Mouse (Mus musculus) intestine, embryonic 14.5 days (tissue): ENCODE results near the gene Drd2. TPM values are rescaled to one million over a fixed set of nuclear protein-coding genes. Genes with fewer than 3 reads are reported as not detected.

Experiments
- ATAC-seq: fragments of 200-750 bp; cut with Nextera tagmentation; replicated peaks from 2 replicates; pipeline ENCODE4 v1.8.0; 2017; ENCODE audit warnings: low read depth, moderate number of reproducible peaks, moderate TSS enrichment, moderate library complexity; ENCODE audit not compliant: low FRiP score, low TSS enrichment
- DNase-seq: peaks from one replicate; pipeline ENCODE4 v3.0.0-alpha.2; 2018; ENCODE audit warnings: low spot score
- H3K27ac ChIP-seq: fragments of 300-500 bp; sonication (generic); 2 replicates; pipeline ENCODE4 v1.5.1; 2014; ENCODE audit warnings: low read depth, mild to moderate bottlenecking, control low read depth
- H3K27me3 ChIP-seq: fragments of 300-500 bp; sonication (generic); replicated peaks from 2 replicates; pipeline ENCODE4 v1.6.1; 2014; ENCODE audit warnings: low read length, control low read depth; ENCODE audit not compliant: control insufficient read depth, insufficient read depth
- H3K36me3 ChIP-seq: fragments of 300-500 bp; sonication (generic); 2 replicates; pipeline ENCODE4 v1.6.1; 2014; ENCODE audit warnings: low read length, control low read depth; ENCODE audit not compliant: control insufficient read depth, insufficient read depth
- H3K4me1 ChIP-seq: fragments of 300-500 bp; sonication (generic); replicated peaks from 2 replicates; pipeline ENCODE4 v1.6.1; 2014; ENCODE audit warnings: low read length, control low read depth, mixed read lengths; ENCODE audit not compliant: control insufficient read depth, insufficient read depth
- H3K4me2 ChIP-seq: fragments of 300-500 bp; sonication (generic); 2 replicates; pipeline ENCODE4 v1.6.1; 2014; ENCODE audit warnings: low read length
- H3K4me3 ChIP-seq: fragments of 300-500 bp; sonication (generic); 2 replicates; pipeline ENCODE4 v1.5.1; 2014; ENCODE audit warnings: low read depth, low read length, control low read depth, mixed read lengths
- H3K9ac ChIP-seq: fragments of 300-500 bp; sonication (generic); 2 replicates; pipeline ENCODE4 v1.6.1; 2014; ENCODE audit warnings: mild to moderate bottlenecking, low read length
- H3K9me3 ChIP-seq: fragments of 300-500 bp; sonication (generic); 2 replicates; pipeline ENCODE4 v1.6.1; 2016; ENCODE audit warnings: low read length, control low read depth; ENCODE audit not compliant: control insufficient read depth
- WGBS: fragments of 180-500 bp; shearing (Covaris S2); extraction: QIAGEN DNeasy Blood & Tissue Kit; methylation state at CpG from one replicate; pipeline ENCODE4 v1.1.7; 2014; 5-methylcytosine and 5-hydroxymethylcytosine counted together
- polyA plus RNA-seq: library from polyadenylated mRNA; unstranded; fragments of >200 nt; fragmentation: Nextera tagmentation; extraction: Ambion mirVana; gene quantifications from 2 replicates; pipeline ENCODE4 v1.2.1, GENCODE M21; 2014

Drd2 gene
- polyA plus RNA-seq, 1 experiment from 2014 or later = 0.20 TPM

- H3K9ac ChIP-seq = no peak overlapping the region
- H3K4me2 ChIP-seq = no peak overlapping the region
- no peaks in the 10 kb centered on the region for H3K27me3 ChIP-seq
- H3K9me3 ChIP-seq = no peaks in the 10 kb centered on the region
- no peak overlapping the region for H3K4me3 ChIP-seq
- WGBS = 92% methylated on average over 3 of the region's 3 CpGs
- no peak overlapping the region for H3K27ac ChIP-seq
- DNase-seq (no peak), ATAC-seq (no peak)
- no peaks in the 10 kb centered on the region for H3K4me1 ChIP-seq
- no peaks in the 10 kb centered on the region for H3K36me3 ChIP-seq
These were observed 43.6 kb downstream of the Drd2 start for GRCm38 (mm10) chr9:49384041-49384440.

DNA sequence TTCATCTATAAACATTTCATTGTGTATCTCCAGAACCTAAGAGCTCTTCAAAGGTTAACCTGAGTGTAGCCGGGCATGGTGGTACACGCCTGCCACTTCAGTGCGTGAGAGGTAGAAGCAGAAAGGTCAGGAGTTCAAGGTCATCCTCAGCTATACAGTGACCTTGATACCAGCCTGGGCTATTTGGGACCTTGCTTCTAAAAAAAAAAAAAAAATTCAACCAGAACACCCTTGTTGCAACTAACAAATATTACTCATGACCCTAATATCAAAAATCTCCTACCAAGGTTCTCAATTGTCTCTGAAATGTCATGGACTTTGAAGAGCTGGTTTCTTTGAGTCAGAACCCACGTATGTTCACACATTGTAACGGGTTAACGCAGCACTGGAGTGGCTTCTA, 44.4 kb downstream of the Drd2 start:
- Histone ChIP-seq H3K27me3 (no peaks in the 10 kb centered on the region), H3K27ac (no peak overlapping the region), H3K4me3 (no peak overlapping the region), H3K9me3 (no peaks in the 10 kb centered on the region), H3K4me1 (no peaks in the 10 kb centered on the region), H3K36me3 (no peaks in the 10 kb centered on the region), H3K9ac (no peak overlapping the region), H3K4me2 (no peak overlapping the region)
- no peak for ATAC-seq
- 89% methylated on average over 6 of the region's 6 CpGs for WGBS
- DNase-seq = no peak

- ATAC-seq (no peak), DNase-seq (no peak)
- H3K9me3 ChIP-seq = no peaks in the 10 kb centered on the region
- no peak overlapping the region for H3K27ac ChIP-seq
- H3K27me3 ChIP-seq = no peaks in the 10 kb centered on the region
- H3K36me3 ChIP-seq = no peaks in the 10 kb centered on the region
- no peak overlapping the region for H3K4me2 ChIP-seq
- H3K4me1 ChIP-seq = no peaks in the 10 kb centered on the region
- H3K9ac ChIP-seq = no peak overlapping the region
- no peak overlapping the region for H3K4me3 ChIP-seq
- 30% methylated on average over 7 of the region's 7 CpGs for WGBS
These were observed 44.9 kb downstream of the Drd2 start for GRCm38 (mm10) chr9:49385301-49385700.

GRCm38 (mm10) chr9:49386119-49386518, 45.7 kb downstream of the Drd2 start:
- 38% methylated on average over 11 of the region's 11 CpGs for WGBS
- DNase-seq (no peak), ATAC-seq (no peak)
- Histone ChIP-seq H3K4me2 (no peak overlapping the region), H3K9ac (no peak overlapping the region), H3K9me3 (no peaks in the 10 kb centered on the region), H3K4me3 (no peak overlapping the region), H3K4me1 (no peaks in the 10 kb centered on the region), H3K27ac (no peak overlapping the region), H3K27me3 (no peaks in the 10 kb centered on the region), H3K36me3 (no peaks in the 10 kb centered on the region)

- no peak for ATAC-seq
- H3K9me3 ChIP-seq = no peaks in the 10 kb centered on the region
- no peak overlapping the region for H3K27ac ChIP-seq
- no peaks in the 10 kb centered on the region for H3K4me1 ChIP-seq
- WGBS = 39% methylated on average over 2 of the region's 2 CpGs
- H3K4me3 ChIP-seq = no peak overlapping the region
- H3K4me2 ChIP-seq = no peak overlapping the region
- no peaks in the 10 kb centered on the region for H3K36me3 ChIP-seq
- no peaks in the 10 kb centered on the region for H3K27me3 ChIP-seq
- DNase-seq = no peak
- no peak overlapping the region for H3K9ac ChIP-seq
These were observed 51.8 kb downstream of the Drd2 start for GRCm38 (mm10) chr9:49392242-49392641.

- no peak overlapping the region for H3K9ac ChIP-seq
- no peaks in the 10 kb centered on the region for H3K4me1 ChIP-seq
- ATAC-seq (no peak), DNase-seq (no peak)
- no peaks in the 10 kb centered on the region for H3K36me3 ChIP-seq
- H3K4me2 ChIP-seq = no peak overlapping the region
- H3K27ac ChIP-seq = no peak overlapping the region
- no peaks in the 10 kb centered on the region for H3K27me3 ChIP-seq
- no peaks in the 10 kb centered on the region for H3K9me3 ChIP-seq
- no peak overlapping the region for H3K4me3 ChIP-seq
These were observed 55.6 kb downstream of the Drd2 start for GRCm38 (mm10) chr9:49396006-49396405.

GRCm38 (mm10) chr9:49403711-49404110, 63.3 kb downstream of the Drd2 start:
- Histone ChIP-seq H3K4me1 (no peaks in the 10 kb centered on the region), H3K9ac (no peak overlapping the region), H3K4me2 (no peak overlapping the region), H3K9me3 (no peaks in the 10 kb centered on the region), H3K4me3 (no peak overlapping the region), H3K27me3 (no peaks in the 10 kb centered on the region), H3K36me3 (no peaks in the 10 kb centered on the region), H3K27ac (no peak overlapping the region)
- 64% methylated on average over 2 of the region's 2 CpGs for WGBS
- ATAC-seq (no peak), DNase-seq (no peak)

- no peak overlapping the region for H3K9ac ChIP-seq
- no peak overlapping the region for H3K27ac ChIP-seq
- no peak overlapping the region for H3K4me2 ChIP-seq
- no peaks in the 10 kb centered on the region for H3K9me3 ChIP-seq
- H3K4me1 ChIP-seq = no peaks in the 10 kb centered on the region
- H3K4me3 ChIP-seq = no peak overlapping the region
- no peak for DNase-seq
- ATAC-seq = no peak
- no peaks in the 10 kb centered on the region for H3K36me3 ChIP-seq
- WGBS = 83% methylated on average over 5 of the region's 5 CpGs
- H3K27me3 ChIP-seq = no peaks in the 10 kb centered on the region
These were observed 66.6 kb downstream of the Drd2 start for GRCm38 (mm10) chr9:49407028-49407427.

- H3K9me3 ChIP-seq = no peaks in the 10 kb centered on the region
- 72% methylated on average over 5 of the region's 5 CpGs for WGBS
- H3K4me1 ChIP-seq = no peaks in the 10 kb centered on the region
- H3K4me3 ChIP-seq = no peak overlapping the region
- H3K27ac ChIP-seq = no peak overlapping the region
- H3K27me3 ChIP-seq = no peaks in the 10 kb centered on the region
- DNase-seq = no peak
- H3K4me2 ChIP-seq = no peak overlapping the region
- no peak overlapping the region for H3K9ac ChIP-seq
- no peaks in the 10 kb centered on the region for H3K36me3 ChIP-seq
- no peak for ATAC-seq
These were observed 70.2 kb downstream of the Drd2 start for GRCm38 (mm10) chr9:49410621-49411020.
